Mouse (Mus musculus): ENCODE data around the gene Letmd1.

Gene Letmd1

GRCm38 (mm10) chr15:100468295-100469188, at the start of gene Letmd1:
TSS of gene Letmd1 (plus strand) at chr15:100469023.
- peak; percentile 82 to 86 for DNase-seq

DNA sequence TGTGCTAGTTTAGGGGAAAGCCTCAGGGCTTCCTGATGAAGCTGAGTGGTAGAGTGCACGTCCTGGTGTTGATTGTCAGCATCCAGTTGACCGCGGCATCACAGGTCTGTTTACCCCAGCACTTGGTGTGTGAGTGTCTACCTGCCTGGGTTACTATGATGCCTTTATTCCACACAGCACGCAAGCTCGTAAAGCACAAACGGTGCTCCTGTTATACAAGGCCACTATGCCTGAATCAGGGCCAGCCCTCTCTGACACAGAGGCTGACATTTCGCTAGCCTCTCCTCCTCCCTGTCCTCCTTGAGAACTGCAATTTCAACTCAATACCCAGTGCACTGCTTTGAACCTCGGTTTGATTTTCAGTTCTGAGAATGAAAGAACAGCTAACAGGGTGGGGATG, 49.5 kb upstream of the Letmd1 start:
- peak in 1 of 2 experiments; percentile 11 for DNase-seq

GRCm38 (mm10) chr15:100419901-100420745, 48.7 kb upstream of the Letmd1 start:
- no peak for DNase-seq

DNA sequence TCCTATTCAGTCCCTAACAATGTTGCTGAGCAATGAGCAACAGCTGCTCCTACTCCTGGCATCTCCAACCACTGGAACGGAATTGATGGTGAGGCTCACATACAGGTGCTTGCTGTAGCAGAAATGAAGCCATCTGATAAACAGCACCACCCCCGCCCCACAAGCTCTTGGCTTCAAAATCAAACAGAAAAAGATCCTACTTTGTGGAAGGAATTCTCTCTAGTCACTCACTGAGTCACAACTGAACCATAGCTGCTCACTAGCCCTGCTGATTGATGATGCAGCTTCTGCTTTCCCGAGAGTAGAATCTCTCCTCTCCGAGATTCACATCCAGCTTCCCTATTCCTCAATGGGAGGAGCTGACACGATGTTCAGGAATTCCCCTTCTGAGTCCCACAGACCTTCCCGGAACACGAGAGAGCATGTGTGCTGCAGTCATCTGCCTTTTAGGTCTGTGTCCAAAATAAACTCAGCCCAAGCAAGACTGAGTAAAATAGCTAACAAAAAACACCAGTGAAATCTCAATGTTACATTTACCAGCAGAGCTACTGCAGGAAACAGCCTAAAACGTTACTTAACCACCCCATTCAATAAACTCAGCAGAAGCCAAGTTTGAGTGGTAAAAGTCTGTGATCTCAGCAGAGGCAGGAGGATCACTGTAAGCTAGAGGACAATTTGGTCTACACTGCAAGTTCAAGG, 47.6 kb upstream of the Letmd1 start:
- DNase-seq, result no peak

DNA sequence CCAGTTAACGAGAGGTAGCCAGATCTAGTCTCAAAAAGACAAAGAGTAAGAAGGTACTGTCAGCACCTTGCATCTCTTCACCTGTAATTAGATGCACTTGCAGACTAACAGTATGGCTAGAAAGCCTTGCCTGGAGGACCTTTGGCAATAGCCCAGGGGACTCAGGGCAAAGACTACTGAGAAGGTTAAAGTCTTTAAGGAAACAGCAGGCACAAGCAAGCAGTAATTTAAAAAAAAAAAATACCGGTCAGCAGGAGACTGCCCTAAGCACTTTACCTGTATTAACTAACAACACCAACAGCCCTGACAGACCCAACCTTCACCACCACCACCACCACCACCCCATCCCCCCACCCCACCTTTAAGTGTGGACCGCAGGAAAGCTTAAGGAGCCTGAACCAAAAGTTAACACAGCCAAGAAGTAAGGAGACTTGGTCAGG, 47.0 kb upstream of the Letmd1 start, which contains the start of gene Gm5475:
TSS of gene Gm5475 (plus strand) at position 390 of the 440 bp plus-strand sequence.
- peak in 1 of 2 experiments; percentile 10 for DNase-seq

DNA sequence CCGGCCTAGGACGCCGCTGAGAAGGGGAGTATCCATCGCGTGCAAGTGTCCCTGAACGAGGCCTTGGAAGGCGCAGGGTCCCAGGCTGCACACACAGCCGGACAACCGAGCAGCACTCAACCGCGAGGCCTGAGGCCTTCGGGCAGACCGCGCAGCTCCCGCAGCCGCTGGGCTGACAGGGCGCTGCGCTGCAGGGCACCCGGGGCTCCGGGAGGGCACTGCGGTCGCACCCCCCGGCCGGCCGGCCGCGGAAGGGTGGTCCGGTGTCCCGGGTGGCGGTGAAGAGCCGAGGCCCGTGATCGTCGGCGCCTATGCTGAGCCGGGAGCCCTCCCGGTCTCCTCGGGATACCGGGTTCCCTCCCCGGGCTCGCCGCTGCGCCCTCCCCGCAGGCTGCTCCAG, 46.3 kb upstream of the Letmd1 start:
- no peak for DNase-seq

- peak; percentile 94 to 97 for DNase-seq
Measured at GRCm38 (mm10) chr15:100422899-100423860, 45.6 kb upstream of the Letmd1 start.

DNA sequence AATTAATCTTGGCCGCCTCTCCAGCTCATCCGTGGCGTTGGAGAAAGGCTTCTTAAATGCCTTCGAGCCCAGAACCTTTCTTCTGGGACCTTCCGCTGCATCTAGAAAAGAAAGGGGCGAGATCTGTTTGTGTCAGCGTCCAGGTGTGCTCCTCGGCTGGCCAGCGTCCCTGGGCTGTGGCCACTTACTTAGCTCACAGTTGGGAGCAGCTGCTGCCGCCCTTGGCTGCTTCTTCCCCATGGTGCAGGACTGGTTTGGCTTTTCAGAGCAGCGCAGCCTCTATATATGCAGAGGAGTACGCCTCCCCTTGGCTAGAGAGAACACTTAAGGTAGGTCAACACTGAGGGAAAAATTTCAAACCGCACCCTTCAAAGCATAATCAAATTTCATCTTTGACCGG, 44.9 kb upstream of the Letmd1 start:
- DNase-seq, result peak in 1 of 2 experiments; percentile 9

- DNase-seq, result no peak
Measured at GRCm38 (mm10) chr15:100424396-100425122, 44.3 kb upstream of the Letmd1 start, which contains the start of gene Slc11a2. TSS of gene Slc11a2 (minus strand) at chr15:100425072.

DNA sequence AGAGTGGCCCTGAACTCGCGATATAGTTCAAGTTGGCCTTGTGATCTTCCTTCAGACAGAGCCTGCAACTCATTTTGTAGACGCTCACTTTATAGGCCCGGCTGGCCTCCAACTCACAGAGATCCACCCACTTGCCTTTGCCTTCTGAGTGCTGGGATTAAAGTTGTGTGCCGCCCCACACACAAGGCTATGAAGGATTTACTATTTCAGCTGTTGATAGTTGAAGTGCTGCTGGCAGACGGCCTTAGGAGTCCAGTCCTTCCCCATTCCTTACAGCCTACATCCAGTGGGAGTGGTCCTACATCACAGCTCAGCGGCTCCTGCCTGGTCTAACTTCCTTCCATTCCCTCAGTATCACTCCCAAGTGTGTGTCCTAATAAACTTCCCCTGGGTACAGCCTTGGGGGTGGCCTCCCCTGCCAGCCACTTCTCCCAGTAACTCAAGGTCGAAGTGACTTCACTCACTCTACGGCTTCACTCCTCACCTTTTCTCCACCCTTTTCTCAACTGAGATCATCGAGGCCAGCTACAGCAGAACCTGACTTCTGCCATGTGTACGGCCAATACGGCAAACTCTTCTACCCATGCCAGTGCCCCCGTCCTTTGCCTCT, 40.4 kb upstream of the Letmd1 start:
- no peak for DNase-seq

- DNase-seq, result peak; percentile 25 to 44
Measured at GRCm38 (mm10) chr15:100429959-100430565, 38.8 kb upstream of the Letmd1 start.

DNA sequence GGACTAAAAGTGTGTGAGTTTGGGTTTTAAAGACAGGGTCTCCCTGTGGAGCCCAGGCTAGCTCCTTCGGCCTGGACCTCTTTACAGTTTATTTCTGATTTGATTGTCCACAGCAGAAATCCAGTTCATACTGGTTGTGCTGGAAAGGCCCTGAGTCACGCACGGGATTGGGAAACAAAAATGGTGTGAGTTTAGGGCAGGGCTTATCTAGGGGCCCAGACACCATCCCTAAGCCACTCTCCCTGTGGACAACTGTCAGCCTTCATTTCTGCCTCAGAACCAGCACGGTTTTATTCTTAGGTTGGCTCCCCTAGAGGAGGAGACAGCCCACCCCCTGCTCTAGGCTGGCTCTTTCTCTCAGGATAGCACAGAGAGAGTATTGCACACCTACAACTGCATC, 35.6 kb upstream of the Letmd1 start:
- no peak for DNase-seq

DNA sequence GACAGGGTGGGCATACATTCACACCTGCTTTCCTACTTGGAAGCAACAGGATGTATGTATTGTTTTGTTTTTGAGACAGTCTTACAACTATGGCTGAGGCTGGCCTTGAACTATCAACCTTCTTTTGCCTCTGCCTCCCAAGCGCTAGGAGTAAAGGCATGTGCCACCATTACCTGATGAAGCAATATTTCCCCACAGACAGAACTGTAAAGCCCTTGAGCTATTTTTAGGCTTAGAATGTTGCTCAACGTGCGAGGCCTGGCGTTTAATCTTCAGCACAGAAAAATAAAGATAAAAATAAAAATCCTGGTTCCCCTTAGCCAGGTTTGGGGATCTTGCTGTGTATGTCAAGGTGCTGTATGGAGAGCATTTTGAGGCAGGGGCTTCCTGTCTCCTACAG, 32.7 kb upstream of the Letmd1 start:
- no peak for DNase-seq

DNA sequence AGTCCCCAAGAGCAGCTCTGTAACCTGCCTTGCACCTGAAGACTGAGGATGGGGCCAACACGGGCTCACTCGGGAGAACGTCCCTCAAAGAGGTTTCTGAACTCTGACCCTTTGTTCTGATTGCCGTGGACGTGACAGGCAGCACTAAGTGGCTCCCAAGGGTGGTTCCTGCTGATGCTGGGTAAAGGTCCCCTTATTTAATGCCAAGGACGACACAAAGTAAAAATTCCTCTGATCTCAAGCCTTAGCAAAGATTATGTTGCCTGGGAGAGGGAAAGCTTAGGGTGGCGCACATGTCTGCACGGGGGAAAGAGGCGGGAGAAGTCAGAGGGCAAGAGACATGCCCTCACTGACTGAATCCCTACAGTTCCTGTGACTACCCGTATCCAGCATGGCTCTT, 32.3 kb upstream of the Letmd1 start:
- DNase-seq, result no peak

DNA sequence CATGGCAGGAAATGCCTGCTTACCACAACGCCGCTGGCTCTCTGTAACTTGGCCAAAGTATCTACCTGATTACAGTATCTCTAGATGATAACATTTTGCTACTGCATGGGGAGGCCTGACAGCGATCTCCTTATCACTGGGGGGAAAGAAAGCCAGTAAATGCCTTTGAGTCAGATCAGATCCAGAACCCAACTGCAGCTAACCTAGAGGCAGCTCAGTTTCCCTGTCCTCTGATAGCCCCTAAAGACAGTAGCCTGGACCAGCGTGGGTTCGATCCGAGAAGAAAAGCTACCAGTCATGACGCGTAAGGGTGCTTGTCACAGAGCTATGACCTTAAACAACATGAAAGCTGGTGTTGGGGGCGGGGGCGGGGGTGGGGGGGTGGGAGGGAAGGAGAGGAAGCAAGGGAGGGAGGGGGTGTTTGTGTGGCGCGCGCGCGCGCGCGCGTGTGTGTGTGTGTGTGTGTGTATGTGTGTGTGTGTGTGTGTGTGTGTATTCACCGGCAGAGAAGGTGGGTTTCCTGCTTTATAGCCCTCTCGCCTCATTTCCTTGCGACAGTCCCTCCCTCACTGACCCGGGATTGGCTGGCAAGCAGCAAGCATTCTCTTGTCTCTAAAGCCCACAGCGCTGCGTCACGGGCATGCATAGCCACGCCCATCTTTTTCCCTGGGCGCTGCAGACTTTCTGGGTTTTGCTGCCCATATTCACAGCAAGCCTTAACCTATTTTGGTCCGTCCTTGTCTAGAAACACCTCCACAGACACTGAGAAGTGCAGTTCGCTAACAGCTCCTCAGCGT, 25.5 kb upstream of the Letmd1 start:
- DNase-seq, result peak; percentile 78

GRCm38 (mm10) chr15:100446887-100447286, 21.9 kb upstream of the Letmd1 start:
- DNase-seq, result no peak

GRCm38 (mm10) chr15:100448572-100448971, 20.3 kb upstream of the Letmd1 start:
- DNase-seq, result no peak

DNA sequence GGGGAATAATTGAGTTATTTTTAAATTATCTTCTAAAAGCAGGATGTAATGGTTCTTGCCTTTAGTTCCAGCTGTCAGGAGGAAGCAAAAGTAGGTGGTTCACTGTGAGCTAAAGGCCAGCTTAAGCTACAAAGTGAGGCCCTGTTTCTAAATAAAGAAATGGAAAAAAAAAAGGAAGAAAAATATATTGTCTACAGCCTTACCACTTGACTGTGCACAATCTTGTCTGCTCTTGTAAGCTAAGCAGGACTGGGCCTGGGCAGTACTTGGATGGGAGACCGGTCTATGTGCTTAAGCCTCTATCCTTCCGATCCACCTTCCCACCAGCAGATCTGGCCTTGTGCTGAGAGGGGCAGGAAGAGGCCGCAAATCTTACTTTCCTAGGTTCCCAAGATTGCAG, 19.3 kb upstream of the Letmd1 start:
- DNase-seq, result no peak

- peak; percentile 45 to 52 for DNase-seq
Measured at GRCm38 (mm10) chr15:100451245-100451644, 17.6 kb upstream of the Letmd1 start.

Measured in cerebellum, postnatal 36 days (tissue).